Mouse (Mus musculus): ENCODE results near the gene Dock9. TPM values are rescaled to one million over a fixed set of nuclear protein-coding genes. Genes with fewer than 3 reads are reported as not detected.

Gene Dock9
- total RNA-seq, 1 experiment from 2014 or later, result 16.8 TPM

GRCm38 (mm10) chr14:121495120-121495519, 302.5 kb downstream of the Dock9 start:
- no peak for ATAC-seq (replicated peaks in 1 of 2; ENCODE audit: insufficient read depth in 1 of 2, low FRiP score in 2 of 2, low TSS enrichment in 1 of 2, low read depth in 1 of 2, poor library complexity in 2 of 2, severe bottlenecking in 2 of 2)

- no peak for ATAC-seq (replicated peaks in 1 of 2; ENCODE audit: insufficient read depth in 1 of 2, low FRiP score in 2 of 2, low TSS enrichment in 1 of 2, low read depth in 1 of 2, poor library complexity in 2 of 2, severe bottlenecking in 2 of 2)
Measured at GRCm38 (mm10) chr14:121494238-121494637, 303.4 kb downstream of the Dock9 start.

GRCm38 (mm10) chr14:121493712-121494111, 303.9 kb downstream of the Dock9 start:
- ATAC-seq (replicated peaks in 1 of 2; ENCODE audit: insufficient read depth in 1 of 2, low FRiP score in 2 of 2, low TSS enrichment in 1 of 2, low read depth in 1 of 2, poor library complexity in 2 of 2, severe bottlenecking in 2 of 2), result no peak

DNA sequence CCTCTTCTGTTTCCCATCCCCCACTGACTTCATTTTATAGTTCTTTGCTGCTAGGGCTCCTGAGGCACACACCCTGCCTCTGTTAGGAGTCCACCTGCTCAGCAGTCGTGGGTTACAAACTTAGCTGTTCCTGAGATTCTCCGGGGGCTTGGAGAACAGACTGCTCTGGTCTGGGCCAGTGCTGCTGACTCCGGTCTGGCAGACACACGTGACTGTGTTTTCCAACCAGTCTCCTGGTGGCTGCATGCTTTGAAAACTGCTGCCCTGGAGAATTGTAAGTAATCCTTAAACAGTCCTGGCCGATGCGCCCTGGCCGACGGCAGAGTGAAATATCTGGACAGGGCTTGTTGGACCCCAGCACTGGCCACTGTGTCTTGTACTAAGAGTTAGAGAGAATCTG, 305.3 kb downstream of the Dock9 start:
- ATAC-seq (replicated peaks in 1 of 2; ENCODE audit: insufficient read depth in 1 of 2, low FRiP score in 2 of 2, low TSS enrichment in 1 of 2, low read depth in 1 of 2, poor library complexity in 2 of 2, severe bottlenecking in 2 of 2), result no peak

Other genes with a start within 250 kb of the Dock9 start
- 23.1 and 26.0 TPM in 2 replicates for gene Ubac2, start 80.8 kb upstream of the Dock9 start, total RNA-seq (2017)
- gene Gpr18, start 117.9 kb upstream of the Dock9 start, total RNA-seq (2017), result 0.60 and 2.1 TPM in 2 replicates
- 1.1 and 2.6 TPM in 2 replicates for gene Gpr183, start 167.4 kb upstream of the Dock9 start, total RNA-seq (2017)
- not detected in 2 replicates for gene Timm8a2, start 236.8 kb upstream of the Dock9 start, total RNA-seq (2017)